Mouse (Mus musculus) left cerebral cortex, adult 2 months (tissue): ENCODE results near the gene Zfp385a. TPM values are rescaled to one million over a fixed set of nuclear protein-coding genes. Genes with fewer than 3 reads are reported as not detected.

Experiments used
- DNase-seq, 2 experiments: peaks; one replicate each; pipeline ENCODE4 v3.0.0; 2021 to 2022; ENCODE audit warnings: low spot score in 2 of 2, mixed read lengths in 1 of 2; ENCODE audit errors: extremely low spot score in 1 of 2
- H3K27ac ChIP-seq: fragments of 200-600 bp; 2 replicates; pipeline ENCODE4 v1.8.1; 2022
- H3K4me3 ChIP-seq: fragments of 200-600 bp; 2 replicates; pipeline ENCODE4 v1.8.1; 2022
- CTCF ChIP-seq: fragments of 200-600 bp; IDR thresholded peaks from 2 replicates; pipeline ENCODE4 v1.8.1; 2022; ENCODE audit warnings: antibody characterized with exemption, mild to moderate bottlenecking, moderate library complexity
- intact Hi-C: fragments of 180-260 bp; cut with DNase I; formaldehyde crosslinking; loops from one replicate; pipeline ENCODE4 v1.15.1; 2025
- total RNA-seq, 2 experiments: library from RNA; stranded (reverse); gene quantifications; 2 replicates each; pipeline ENCODE4 v1.2.3; 2021

Zfp385a gene
- total RNA-seq, 2 experiments from 2014 or later: 66.1 to 77.5 TPM

DNA sequence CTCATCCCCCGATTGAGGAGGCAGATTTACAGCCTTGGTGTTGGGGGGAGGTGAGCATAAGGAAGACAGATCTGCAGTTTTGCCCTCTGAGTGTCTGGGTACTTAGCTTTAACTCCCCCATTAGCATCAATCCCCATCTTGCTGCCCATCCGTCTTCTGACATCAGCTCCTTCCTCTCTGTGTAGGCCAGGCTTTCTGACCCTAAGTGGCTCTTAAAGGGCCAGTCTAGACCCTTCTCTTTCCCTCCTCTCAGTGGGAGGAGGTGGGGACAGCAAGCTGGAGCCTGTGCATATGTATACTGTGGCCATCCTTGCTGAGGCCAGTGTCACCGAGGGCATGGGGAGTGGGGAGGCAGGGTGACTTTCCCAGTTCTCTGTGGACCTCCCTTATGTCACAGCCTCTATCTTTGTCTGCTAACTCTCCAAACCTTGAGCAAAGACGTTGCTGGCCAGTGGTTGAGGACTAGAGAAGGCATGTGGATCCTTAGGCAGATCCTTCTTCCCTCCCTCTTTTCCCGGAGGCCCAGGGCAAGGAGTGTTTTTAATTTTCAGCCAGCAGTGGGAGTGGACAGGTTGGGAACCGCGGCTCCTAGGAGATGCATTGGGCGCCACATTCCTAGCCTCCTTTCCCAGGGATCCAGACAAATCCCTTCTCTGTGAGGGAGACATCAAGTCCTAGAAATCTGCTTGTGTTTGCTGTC is 35.8 kb downstream of the Zfp385a start:
- DNase-seq: peak in 1 of 2 experiments; percentile 18
- TF ChIP-seq CTCF: no peak
- Histone ChIP-seq H3K27ac (peak overlapping the region; percentile 93), H3K4me3 (peak overlapping the region; percentile 60)
- intact Hi-C loops: loop anchor here (2.0 to 10.0 kb wide), 2 partner anchors 63 to 559 kb away; partner anchors contain the start of gene Hnrnpa1

DNA sequence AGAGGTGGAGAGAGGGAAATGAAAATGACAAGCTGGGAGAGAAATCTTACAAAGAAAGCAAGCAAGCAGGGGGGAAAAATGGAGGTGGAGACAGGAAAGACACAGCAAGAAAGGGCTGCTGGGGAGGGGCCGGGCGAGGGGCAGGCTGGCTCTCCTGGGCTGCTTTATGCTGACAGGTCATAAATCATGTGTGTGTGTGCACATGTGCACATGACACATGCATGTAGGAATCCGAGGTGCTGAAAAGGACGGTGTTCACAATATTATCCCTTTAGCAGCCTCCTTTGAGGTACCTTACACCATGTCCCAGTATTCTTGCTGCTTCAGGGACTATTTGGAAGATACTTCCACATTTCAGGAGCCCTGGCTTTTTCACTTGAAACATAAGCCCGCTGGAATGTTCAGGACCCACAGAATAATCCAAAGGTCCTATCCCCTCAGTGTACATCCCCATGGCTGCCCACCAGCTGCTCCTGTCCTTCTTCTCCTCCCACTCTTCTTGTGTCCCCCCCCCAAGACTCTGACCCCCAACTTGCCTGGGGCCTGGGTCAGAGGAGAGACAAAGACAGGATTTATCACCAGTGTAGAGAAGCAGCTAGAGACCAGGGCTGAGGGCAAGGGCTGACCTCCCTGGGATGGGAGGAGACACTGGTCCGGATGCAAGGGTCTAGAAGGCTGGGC is 37.4 kb downstream of the Zfp385a start:
- TF ChIP-seq CTCF: no peak
- Histone ChIP-seq H3K4me3 (no peak overlapping the region), H3K27ac (no peak overlapping the region; the same call in 1 of the 2 replicates)
- peak in 1 of 2 experiments; percentile 8 for DNase-seq
- intact Hi-C loops: loop anchor here (10.0 kb wide), 1 partner anchor 558 kb away; no protein-coding TSS in a partner anchor

DNA sequence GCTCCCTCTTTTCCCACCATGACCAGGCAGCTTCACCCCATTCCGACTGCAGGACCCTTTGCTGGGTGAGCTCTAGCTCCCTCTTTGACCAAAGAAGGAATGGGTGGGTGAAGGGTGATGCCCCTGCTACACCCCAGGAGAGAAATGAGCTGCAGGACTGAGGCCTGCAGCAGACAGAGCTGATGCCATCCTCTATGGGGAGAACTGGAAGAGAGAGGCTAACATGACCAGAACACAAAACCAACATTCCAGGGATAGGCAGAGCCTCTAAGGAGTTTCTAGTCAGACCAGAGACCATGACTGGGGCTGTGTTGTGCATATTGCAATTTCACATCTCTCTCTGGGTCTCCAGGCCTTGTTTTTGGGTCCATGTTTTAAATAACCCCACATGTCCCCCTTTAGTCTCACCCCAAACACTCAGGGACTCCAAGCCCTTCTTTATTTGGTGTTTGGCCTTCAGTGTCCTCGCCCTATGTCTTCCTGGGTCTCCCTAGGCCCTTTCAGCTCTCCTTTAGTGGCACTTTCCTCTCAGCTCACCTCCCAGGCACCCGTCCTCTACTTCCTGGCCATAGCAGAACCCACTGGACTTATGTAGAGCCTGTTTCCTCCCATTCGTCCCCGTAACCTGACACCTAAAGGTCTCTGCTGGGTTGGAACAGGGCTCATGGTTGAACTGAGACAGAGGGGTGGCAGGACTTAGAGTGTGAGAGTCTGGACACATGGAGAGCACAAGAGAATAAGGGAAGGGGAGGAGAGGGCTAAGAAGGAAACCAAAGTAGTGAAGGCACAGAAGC is 38.1 kb downstream of the Zfp385a start:
- H3K4me3 ChIP-seq: no peak overlapping the region
- H3K27ac ChIP-seq: peak overlapping the region; percentile 36; the same call in 1 of the 2 replicates
- intact Hi-C loops: loop anchor here (10.0 kb wide), 1 partner anchor 557 kb away; no protein-coding TSS in a partner anchor
- peak in 1 of 2 experiments; percentile 8 for DNase-seq
- no peak; the same call in 1 of the 2 replicates for TF ChIP-seq CTCF

DNA sequence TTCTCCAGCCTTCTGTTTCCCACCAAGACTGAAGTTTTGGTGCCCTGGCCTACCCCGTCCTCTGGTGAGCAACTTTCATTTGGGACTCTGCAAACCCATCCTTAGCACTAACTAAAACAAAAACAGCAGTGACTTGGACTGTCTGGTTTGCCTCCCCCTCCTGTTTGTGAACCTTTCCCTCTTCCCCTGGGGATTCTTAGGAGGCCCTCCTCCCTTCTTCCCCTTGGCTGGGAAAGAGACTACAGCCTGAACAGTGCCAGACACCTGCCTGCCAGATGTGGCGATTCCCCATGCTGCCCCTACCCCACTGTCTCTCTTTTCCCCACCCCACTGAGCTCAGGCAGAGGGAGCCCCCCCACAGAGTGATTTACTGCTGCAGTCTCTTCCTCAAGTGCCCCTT is 38.8 kb downstream of the Zfp385a start:
- H3K4me3 ChIP-seq: no peak overlapping the region
- DNase-seq: no peak
- H3K27ac ChIP-seq: peak overlapping the region; percentile 91
- TF ChIP-seq CTCF: no peak
- intact Hi-C loops: loop anchor here (10.0 kb wide), 1 partner anchor 556 kb away; no protein-coding TSS in a partner anchor

DNA sequence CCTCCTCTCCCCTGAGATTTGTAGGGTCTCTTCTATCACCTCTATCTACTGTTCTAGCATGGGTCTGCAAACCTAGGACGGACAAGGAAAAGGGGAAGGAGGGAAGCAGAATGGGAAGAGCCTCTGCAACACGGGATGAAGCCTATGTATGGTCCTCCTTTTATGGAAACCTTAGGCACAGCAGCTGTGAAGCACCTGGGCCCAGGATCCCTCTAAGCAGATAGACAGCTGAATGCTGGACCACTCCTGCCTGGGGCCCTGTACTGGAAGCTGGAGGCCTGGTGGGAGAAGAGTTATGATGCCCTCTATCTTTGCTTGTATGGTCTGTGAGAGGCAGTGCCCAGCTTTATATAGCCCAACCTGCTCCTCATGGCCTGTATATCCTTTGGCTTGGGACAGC is 39.3 kb downstream of the Zfp385a start:
- intact Hi-C loops: loop anchor here (10.0 kb wide), 1 partner anchor 556 kb away; no protein-coding TSS in a partner anchor
- peak in 1 of 2 experiments; percentile 19 for DNase-seq
- H3K4me3 ChIP-seq: no peak overlapping the region

DNA sequence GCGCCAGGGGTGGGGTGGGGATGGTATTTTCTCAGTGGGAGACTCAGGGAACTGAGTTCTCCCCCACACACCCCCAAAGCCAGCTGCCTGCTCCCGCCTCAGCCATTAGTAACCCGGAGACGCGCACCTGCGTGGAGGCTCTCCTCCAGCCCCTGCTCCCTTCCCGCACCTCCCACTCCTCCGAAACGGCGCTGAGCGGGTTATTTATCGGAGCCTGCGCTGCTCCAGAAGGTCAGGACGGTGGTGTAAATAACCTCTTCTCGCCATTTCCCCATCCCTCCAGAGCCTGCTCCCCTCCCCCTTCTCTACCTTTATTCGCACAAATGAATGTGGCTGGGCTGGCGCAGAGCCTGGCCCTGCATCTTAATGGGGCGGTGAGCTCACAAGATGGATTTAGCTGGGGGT is 39.8 kb downstream of the Zfp385a start:
- DNase-seq: peak; percentile 65 to 66
- intact Hi-C loops: loop anchor here (10.0 kb wide), 1 partner anchor 555 kb away; no protein-coding TSS in a partner anchor
- no peak for TF ChIP-seq CTCF
- Histone ChIP-seq H3K27ac (peak overlapping the region; percentile 91), H3K4me3 (peak overlapping the region; percentile 31)

More for the DNA sequence above, 39.3 kb downstream of the Zfp385a start:
- peak overlapping the region; percentile 91 for H3K27ac ChIP-seq
- TF ChIP-seq CTCF: no peak

DNA sequence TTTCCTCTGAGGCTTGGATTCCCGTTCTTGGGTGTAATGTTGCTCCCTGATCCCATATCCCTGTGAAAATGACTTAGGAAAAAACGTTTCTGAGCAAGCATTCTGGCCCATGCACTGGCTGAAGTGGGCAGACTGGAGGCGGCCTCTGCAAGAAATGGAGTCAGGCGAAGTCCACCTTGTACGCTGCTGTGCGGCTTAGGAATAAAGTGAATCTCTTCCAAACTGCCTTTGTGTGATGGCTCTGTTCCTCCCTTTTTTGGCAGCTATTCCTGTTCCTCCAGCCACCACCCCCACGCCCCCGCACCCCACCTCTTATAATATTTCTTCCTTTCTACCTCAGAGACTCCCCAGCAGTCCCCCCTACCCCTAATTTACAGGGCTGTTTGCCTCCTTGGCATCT is 40.2 kb downstream of the Zfp385a start:
- no peak for DNase-seq
- no peak for TF ChIP-seq CTCF
- intact Hi-C loops: loop anchor here (10.0 kb wide), 1 partner anchor 555 kb away; no protein-coding TSS in a partner anchor
- Histone ChIP-seq H3K27ac (peak overlapping the region; percentile 91), H3K4me3 (peak overlapping the region; percentile 31)

DNA sequence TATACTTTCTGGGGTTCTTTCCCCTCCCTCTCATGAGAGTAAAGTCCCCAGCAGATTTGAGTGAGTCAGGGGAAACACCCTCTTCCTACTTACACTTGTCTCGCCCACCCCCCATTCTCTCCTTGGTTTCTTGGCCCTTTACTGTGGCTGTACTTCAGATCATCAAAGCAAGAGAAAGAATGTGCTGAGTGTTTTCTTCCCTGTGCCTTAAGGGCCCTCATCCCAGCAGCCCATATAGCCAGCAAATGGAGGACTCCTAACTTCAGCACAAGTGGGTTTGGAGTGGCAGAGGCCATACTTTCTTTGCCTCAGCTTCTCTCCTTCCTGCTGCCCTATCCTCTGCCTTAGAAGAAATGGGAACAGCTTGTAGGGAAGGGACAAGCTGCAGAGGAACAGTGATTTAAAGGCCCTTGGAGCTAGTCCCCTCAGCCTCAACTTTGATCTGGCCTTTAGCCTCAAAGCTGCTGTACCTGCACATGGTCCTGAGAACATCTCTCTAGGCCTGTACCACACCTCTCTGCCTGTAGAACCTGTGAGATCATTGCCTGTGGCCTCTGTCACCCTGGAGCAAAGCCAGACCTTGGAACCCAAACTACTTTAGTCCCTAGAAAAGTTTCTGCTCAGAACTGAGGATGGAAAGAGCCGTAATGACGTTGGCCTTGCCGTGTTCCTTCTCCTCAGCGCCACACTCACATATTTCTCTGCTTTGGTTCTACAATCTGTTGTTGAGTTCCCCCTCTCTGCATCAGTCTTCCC is 40.9 kb downstream of the Zfp385a start:
- DNase-seq: no peak
- intact Hi-C loops: no loop called here
- Histone ChIP-seq H3K27ac (peak overlapping the region; percentile 91), H3K4me3 (no peak overlapping the region)
- TF ChIP-seq CTCF: no peak

DNA sequence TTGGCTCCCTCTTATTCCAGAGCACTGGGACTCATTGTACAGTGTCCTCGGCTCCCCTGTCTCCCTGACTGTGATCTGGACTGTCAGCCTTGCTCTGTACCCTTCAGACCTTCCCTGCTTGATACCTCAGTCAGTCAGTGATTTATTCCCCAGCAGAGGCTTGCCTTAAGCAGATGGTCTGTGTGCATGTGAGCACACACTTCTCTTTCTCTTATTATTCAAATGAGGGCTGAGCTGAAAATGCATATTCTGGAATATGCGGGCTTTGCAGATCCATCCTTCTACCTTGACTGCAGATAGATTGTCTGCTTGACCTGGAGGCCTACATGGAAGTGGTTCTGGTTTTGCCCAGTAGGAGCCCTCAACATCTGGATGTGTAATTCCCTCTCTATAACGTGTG is 41.9 kb downstream of the Zfp385a start:
- peak overlapping the region; percentile 91 for H3K27ac ChIP-seq
- TF ChIP-seq CTCF: no peak

DNA sequence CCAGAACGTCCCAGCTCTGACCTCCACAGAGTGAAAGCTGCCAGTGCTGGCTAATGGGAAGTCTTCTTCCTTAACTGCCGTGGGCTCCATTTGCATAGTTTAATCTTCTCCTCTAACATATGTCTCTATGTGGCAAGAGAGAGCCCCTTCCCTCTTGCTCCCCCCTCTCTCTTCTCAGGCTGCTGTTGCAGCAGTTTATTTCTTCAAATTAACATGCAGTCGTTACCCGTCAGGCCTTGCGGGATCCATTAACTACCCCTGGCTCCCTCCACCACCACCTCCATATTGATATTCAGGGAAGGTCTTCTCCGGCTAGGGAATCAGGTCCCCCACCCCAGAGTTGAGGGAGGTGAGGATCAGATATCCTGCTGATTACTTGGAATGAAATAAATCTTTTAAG is 42.6 kb downstream of the Zfp385a start:
- no peak for TF ChIP-seq CTCF
- no peak for DNase-seq
- Histone ChIP-seq H3K27ac (peak overlapping the region; percentile 10; the same call in 1 of the 2 replicates), H3K4me3 (no peak overlapping the region)
- intact Hi-C loops: no loop called here

More for the DNA sequence above, 41.9 kb downstream of the Zfp385a start:
- H3K4me3 ChIP-seq: no peak overlapping the region
- intact Hi-C loops: no loop called here
- DNase-seq: no peak

DNA sequence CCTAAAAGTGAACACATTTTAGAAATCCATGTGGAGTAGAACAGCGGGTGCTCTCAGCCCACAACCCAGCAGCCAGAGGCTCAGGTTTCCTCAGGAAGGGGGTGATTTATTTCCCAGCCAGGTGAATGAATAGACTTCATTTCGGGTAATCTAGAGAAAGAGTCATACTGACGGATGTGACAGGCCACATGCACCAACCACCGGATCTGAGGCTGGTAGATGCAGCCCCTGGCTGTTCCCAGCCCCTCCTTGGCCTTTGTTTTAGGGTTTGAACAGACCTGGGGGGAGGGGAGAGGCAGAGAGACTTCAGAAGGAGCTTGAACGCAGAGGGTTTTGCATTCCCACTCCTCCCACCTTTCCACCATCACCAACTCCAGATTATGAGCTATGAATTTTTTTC is 44.0 kb downstream of the Zfp385a start:
- Histone ChIP-seq H3K27ac (peak overlapping the region; percentile 59; the same call in 1 of the 2 replicates), H3K4me3 (no peak overlapping the region)
- no peak for TF ChIP-seq CTCF
- DNase-seq: no peak
- intact Hi-C loops: no loop called here
